Mouse (Mus musculus): ENCODE data around the gene Fignl2.

- TF ChIP-seq HCFC1 (IDR thresholded peaks at IDR 0.05; ENCODE audit: borderline replicate concordance, insufficient read depth, low read length) (no peak), ZNF384 (IDR thresholded peaks at IDR 0.05; ENCODE audit: low read depth, low read length) (no peak), ZC3H11A (IDR thresholded peaks at IDR 0.05; ENCODE audit: borderline replicate concordance, low read depth, low read length) (no peak), CHD2 (IDR thresholded peaks at IDR 0.05; ENCODE audit: low read depth, low read length) (no peak), MAFK (IDR thresholded peaks at IDR 0.05; ENCODE audit: insufficient read depth, low read depth, low read length) (no peak)
These were observed 22.6 kb upstream of the Fignl2 start for GRCm38 (mm10) chr15:101100996-101101395.

Data from ES-E14 (cell line).